Mouse (Mus musculus) bone marrow, adult 2 months (tissue): Measurements from ENCODE around the gene Prkab2.

Source experiments
- CTCF ChIP-seq: fragments of 200-500 bp; IDR thresholded peaks from 2 replicates; pipeline ENCODE4 v1.5.1; 2011; ENCODE audit warnings: low read length, control low read depth; ENCODE audit not compliant: control insufficient read depth, insufficient read depth
- POLR2A ChIP-seq: fragments of 200-500 bp; IDR thresholded peaks from 2 replicates; pipeline ENCODE4 v1.6.1; 2011; ENCODE audit warnings: low read depth, mild to moderate bottlenecking, control low read depth, low read length, borderline replicate concordance; ENCODE audit not compliant: control insufficient read depth

GRCm38 (mm10) chr3:97631258-97631860 lies 26.6 kb upstream of the Prkab2 start:
- no peak for TF ChIP-seq POLR2A
- no peak for TF ChIP-seq CTCF
